Mouse (Mus musculus) cerebellum, adult 8-10 months (tissue): ENCODE data around the gene Zfp600.
"Not testable (repeated sequence)": the region's sequence is repeated elsewhere in the genome, so short reads cannot be mapped to it uniquely, and the experiment has no call there.

Source experiments
- DNase-seq: peaks from one replicate; pipeline ENCODE4 v3.0.0; 2022

Gene Zfp600

GRCm38 (mm10) chr4:146156524-146156923, at the start of gene Zfp600:
Gene Zfp600, plus strand, starts transcription at chr4:146156824.
- DNase-seq = not testable (repeated sequence)

DNA sequence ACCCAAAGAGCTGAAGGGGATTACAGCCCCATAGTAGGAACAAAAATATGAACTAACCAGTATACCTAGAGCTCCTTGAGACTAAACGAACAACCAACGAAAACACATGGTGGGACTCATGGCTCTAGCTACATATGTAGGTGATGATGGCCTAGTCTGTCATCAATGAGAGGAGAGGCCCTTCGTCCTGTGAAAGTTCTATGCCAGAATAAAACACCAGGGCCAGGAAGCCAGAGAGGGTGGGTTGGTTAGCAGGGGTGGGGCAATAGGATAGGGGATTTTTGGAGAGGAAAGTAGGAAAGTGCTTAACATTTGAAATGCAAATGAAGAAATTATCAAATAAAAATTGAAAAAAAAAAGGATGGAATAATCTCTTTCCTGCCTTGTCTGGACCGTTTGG, 6.3 kb downstream of the Zfp600 start:
- DNase-seq = not testable (repeated sequence)

- not testable (repeated sequence) for DNase-seq
These were observed 10.7 kb downstream of the Zfp600 start for GRCm38 (mm10) chr4:146167202-146167832.

- DNase-seq = not testable (repeated sequence)
These were observed 11.4 kb downstream of the Zfp600 start for GRCm38 (mm10) chr4:146167879-146168532.

GRCm38 (mm10) chr4:146168730-146169215, 12.1 kb downstream of the Zfp600 start:
- DNase-seq = not testable (repeated sequence)

DNA sequence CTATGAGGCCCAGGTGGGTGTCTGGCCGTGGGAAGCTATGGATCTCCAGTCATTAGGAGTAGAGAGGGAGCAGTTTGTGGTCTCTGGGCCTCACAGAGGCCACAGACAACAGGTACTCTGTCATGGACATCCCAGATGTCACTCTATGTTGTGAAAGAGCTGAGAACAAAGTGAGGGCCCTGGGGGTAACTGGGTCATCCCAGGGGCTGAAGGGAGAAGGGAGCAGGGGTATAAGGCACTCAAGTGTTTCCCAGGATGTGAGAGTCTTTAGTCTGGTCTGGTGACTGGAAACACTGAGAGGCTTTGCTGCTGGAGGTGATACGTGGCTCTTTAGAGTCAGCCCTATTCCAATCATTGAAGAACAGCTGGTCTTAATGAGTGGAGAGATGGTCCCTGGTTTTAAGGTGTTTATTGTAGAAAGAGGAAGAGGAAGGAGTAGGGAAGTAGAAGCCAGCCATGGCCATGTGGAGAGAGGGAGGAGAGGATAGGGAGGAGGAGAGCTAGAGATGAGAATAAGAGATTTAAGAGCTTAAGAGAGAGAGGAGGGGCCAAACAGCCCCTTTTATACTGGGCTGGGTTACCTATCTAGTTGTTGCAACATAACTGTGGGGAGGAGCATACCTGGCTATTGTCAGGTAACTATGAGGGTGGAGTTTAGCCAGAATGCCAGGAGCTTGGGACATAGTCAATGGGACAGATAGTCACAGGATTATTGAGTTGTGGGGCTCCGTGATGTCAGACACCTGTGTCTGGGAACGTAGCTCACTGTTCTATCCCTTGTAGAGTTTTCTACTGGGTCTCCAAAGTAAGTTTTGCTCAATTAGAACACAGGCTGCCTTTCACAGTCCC, 17.0 kb downstream of the Zfp600 start:
- DNase-seq = not testable (repeated sequence)

DNA sequence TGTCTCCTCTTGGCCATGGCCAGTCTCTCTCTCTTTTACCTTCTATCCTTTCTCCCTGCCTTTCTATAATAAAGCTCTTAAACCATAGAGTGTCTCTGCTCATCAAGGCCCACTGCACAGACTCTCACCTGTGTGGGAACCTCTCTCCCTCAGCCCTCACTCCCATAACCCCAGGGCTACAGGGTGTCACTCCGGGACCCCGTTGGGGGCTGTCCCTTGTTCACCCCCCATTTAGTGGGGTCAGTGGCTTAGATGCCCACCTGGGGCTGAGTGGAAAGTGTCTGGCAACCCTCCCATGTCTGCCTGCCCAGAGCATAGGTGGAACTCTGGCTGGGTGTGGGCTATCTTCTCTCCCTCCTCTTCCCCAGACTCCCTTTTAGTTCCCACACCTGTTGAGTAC, 47.7 kb downstream of the Zfp600 start:
- DNase-seq = not testable (repeated sequence)

DNA sequence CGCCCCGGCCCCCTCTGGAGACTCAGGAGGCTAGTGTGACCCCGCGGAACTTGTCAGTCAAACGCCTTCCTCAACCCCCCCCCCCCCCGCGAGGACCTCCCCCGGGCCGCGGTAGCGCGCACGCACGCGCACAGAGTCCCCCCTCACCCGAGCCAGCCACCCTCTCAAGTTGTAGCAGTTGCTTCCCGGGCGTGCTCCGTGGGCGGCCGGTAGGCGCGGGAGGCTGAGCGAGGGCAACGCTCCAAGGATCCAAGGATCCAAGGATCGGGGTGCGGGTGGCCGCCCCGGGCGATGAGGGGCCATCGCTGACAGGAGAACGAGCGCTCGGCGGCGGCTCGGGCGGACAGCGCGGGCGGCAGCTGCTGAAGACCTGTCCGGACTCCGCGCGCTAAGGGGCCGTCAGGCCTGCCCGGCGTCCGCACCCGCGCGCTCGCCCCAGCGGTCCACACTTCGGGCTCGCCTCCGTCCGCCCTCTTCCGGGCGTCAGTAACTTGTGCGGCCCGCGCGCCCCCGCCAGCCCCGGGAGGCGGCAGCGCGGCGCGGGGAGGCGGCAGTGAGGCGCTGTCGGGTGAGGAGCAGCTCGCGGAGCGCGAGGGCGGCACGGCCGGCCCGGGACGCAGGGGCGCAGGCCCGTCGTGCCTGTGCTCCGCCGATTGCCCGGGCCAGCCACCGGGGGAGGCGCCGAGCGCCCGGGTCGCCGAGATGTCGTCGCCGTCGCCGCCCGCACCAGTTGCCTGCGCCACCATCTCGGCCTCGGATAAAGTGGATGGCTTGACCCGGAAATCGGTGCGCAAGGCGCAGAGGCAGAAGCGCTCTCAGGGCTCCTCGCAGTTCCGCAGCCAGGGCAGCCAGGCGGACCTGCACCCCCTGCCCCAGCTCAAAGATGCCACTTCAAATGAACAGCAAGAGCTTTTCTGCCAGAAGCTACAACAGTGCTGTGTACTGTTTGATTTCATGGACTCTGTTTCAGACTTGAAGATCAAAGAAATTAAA, 82.9 kb downstream of the Zfp600 start:
- DNase-seq = not testable (repeated sequence)

- DNase-seq = not testable (repeated sequence)
These were observed 85.5 kb downstream of the Zfp600 start for GRCm38 (mm10) chr4:146242119-146242518.
